Mouse (Mus musculus): ENCODE data around the gene 6430550D23Rik. TPM values are rescaled to one million over a fixed set of nuclear protein-coding genes. Genes with fewer than 3 reads are reported as not detected.

6430550D23Rik gene
- polyA plus RNA-seq, 1 experiment: 0.09 TPM

- Histone ChIP-seq H3K79me2 (ENCODE audit: control insufficient read depth, insufficient read depth) (no peaks in the 10 kb centered on the region), H3K79me3 (ENCODE audit: low read depth) (no peaks in the 10 kb centered on the region), H3K27me3 (ENCODE audit: control insufficient read depth, insufficient read depth, insufficient read length) (no peaks in the 10 kb centered on the region), H3K4me3 (ENCODE audit: insufficient read depth, poor library complexity, severe bottlenecking) (no peak overlapping the region), H3ac (ENCODE audit: control insufficient read depth, insufficient read length, low read depth) (no peak overlapping the region), H3K36me3 (ENCODE audit: control insufficient read depth, insufficient read depth) (peaks cover 83% of the 10 kb centered on the region)
- no peak for TF ChIP-seq CEBPB (IDR thresholded peaks at IDR 0.05; ENCODE audit: low read depth)
- TF ChIP-seq USF1 (IDR thresholded peaks at IDR 0.05; ENCODE audit: low read depth): no peak
- no peak for TF ChIP-seq MYOG (IDR thresholded peaks at IDR 0.05; ENCODE audit: control insufficient read depth, extremely low read depth, insufficient read length)
- TF ChIP-seq MYOD1 (IDR thresholded peaks at IDR 0.05; ENCODE audit: control insufficient read depth, insufficient read length, low read depth): no peak
- no peak for TF ChIP-seq FOSL1 (IDR thresholded peaks at IDR 0.05; ENCODE audit: insufficient read depth, low read length, poor library complexity, severe bottlenecking)
- TF ChIP-seq MAX (IDR thresholded peaks at IDR 0.05): no peak
- no peak for TF ChIP-seq CTCF (IDR thresholded peaks at IDR 0.05; ENCODE audit: control insufficient read depth, insufficient read depth, insufficient read length)
These were observed 33.6 kb downstream of the 6430550D23Rik start for GRCm38 (mm10) chr2:155974087-155974731.

- TF ChIP-seq MYOD1 (IDR thresholded peaks at IDR 0.05; ENCODE audit: control insufficient read depth, insufficient read length, low read depth) (no peak), CTCF (IDR thresholded peaks at IDR 0.05; ENCODE audit: control insufficient read depth, insufficient read depth, insufficient read length) (no peak), CEBPB (IDR thresholded peaks at IDR 0.05; ENCODE audit: low read depth) (no peak), FOSL1 (IDR thresholded peaks at IDR 0.05; ENCODE audit: insufficient read depth, low read length, poor library complexity, severe bottlenecking) (no peak), MAX (IDR thresholded peaks at IDR 0.05) (no peak), MYOG (IDR thresholded peaks at IDR 0.05; ENCODE audit: control insufficient read depth, extremely low read depth, insufficient read length) (no peak), USF1 (IDR thresholded peaks at IDR 0.05; ENCODE audit: low read depth) (no peak)
- Histone ChIP-seq H3K79me2 (ENCODE audit: control insufficient read depth, insufficient read depth) (no peaks in the 10 kb centered on the region), H3K36me3 (ENCODE audit: control insufficient read depth, insufficient read depth) (peaks cover 85% of the 10 kb centered on the region), H3K4me3 (ENCODE audit: insufficient read depth, poor library complexity, severe bottlenecking) (no peak overlapping the region), H3ac (ENCODE audit: control insufficient read depth, insufficient read length, low read depth) (no peak overlapping the region), H3K79me3 (ENCODE audit: low read depth) (no peaks in the 10 kb centered on the region), H3K27me3 (ENCODE audit: control insufficient read depth, insufficient read depth, insufficient read length) (no peaks in the 10 kb centered on the region)
These were observed 34.4 kb downstream of the 6430550D23Rik start for GRCm38 (mm10) chr2:155973348-155973747.

GRCm38 (mm10) chr2:155962991-155963390 is 44.8 kb downstream of the 6430550D23Rik start:
- H3K79me3 ChIP-seq (ENCODE audit: low read depth): peaks cover 23% of the 10 kb centered on the region
- H3ac ChIP-seq (ENCODE audit: control insufficient read depth, insufficient read length, low read depth): no peak overlapping the region
- H3K36me3 ChIP-seq (ENCODE audit: control insufficient read depth, insufficient read depth): peaks cover 64% of the 10 kb centered on the region
- peaks cover 27% of the 10 kb centered on the region for H3K79me2 ChIP-seq (ENCODE audit: control insufficient read depth, insufficient read depth)
- no peaks in the 10 kb centered on the region for H3K27me3 ChIP-seq (ENCODE audit: control insufficient read depth, insufficient read depth, insufficient read length)
- TF ChIP-seq MYOD1 (IDR thresholded peaks at IDR 0.05; ENCODE audit: control insufficient read depth, insufficient read length, low read depth) (no peak), MYOG (IDR thresholded peaks at IDR 0.05; ENCODE audit: control insufficient read depth, extremely low read depth, insufficient read length) (no peak), CEBPB (IDR thresholded peaks at IDR 0.05; ENCODE audit: low read depth) (no peak), CTCF (IDR thresholded peaks at IDR 0.05; ENCODE audit: control insufficient read depth, insufficient read depth, insufficient read length) (no peak), USF1 (IDR thresholded peaks at IDR 0.05; ENCODE audit: low read depth) (no peak), FOSL1 (IDR thresholded peaks at IDR 0.05; ENCODE audit: insufficient read depth, low read length, poor library complexity, severe bottlenecking) (no peak), MAX (IDR thresholded peaks at IDR 0.05) (no peak)
- no peak overlapping the region for H3K4me3 ChIP-seq (ENCODE audit: insufficient read depth, poor library complexity, severe bottlenecking)

- peaks cover 33% of the 10 kb centered on the region for H3K79me3 ChIP-seq (ENCODE audit: low read depth)
- no peaks in the 10 kb centered on the region for H3K27me3 ChIP-seq (ENCODE audit: control insufficient read depth, insufficient read depth, insufficient read length)
- TF ChIP-seq FOSL1 (IDR thresholded peaks at IDR 0.05; ENCODE audit: insufficient read depth, low read length, poor library complexity, severe bottlenecking) (no peak), USF1 (IDR thresholded peaks at IDR 0.05; ENCODE audit: low read depth) (no peak), MYOG (IDR thresholded peaks at IDR 0.05; ENCODE audit: control insufficient read depth, extremely low read depth, insufficient read length) (no peak), MAX (IDR thresholded peaks at IDR 0.05) (no peak), MYOD1 (IDR thresholded peaks at IDR 0.05; ENCODE audit: control insufficient read depth, insufficient read length, low read depth) (no peak), CTCF (IDR thresholded peaks at IDR 0.05; ENCODE audit: control insufficient read depth, insufficient read depth, insufficient read length) (no peak), CEBPB (IDR thresholded peaks at IDR 0.05; ENCODE audit: low read depth) (no peak)
- peaks cover 38% of the 10 kb centered on the region for H3K79me2 ChIP-seq (ENCODE audit: control insufficient read depth, insufficient read depth)
- H3ac ChIP-seq (ENCODE audit: control insufficient read depth, insufficient read length, low read depth): no peak overlapping the region
- H3K4me3 ChIP-seq (ENCODE audit: insufficient read depth, poor library complexity, severe bottlenecking): no peak overlapping the region
- H3K36me3 ChIP-seq (ENCODE audit: control insufficient read depth, insufficient read depth): peaks cover 52% of the 10 kb centered on the region
These were observed 45.9 kb downstream of the 6430550D23Rik start for GRCm38 (mm10) chr2:155961862-155962261.

GRCm38 (mm10) chr2:155959981-155960380 is 47.8 kb downstream of the 6430550D23Rik start:
- Histone ChIP-seq H3K79me2 (ENCODE audit: control insufficient read depth, insufficient read depth) (peaks cover 43% of the 10 kb centered on the region), H3ac (ENCODE audit: control insufficient read depth, insufficient read length, low read depth) (no peak overlapping the region), H3K4me3 (ENCODE audit: insufficient read depth, poor library complexity, severe bottlenecking) (no peak overlapping the region), H3K36me3 (ENCODE audit: control insufficient read depth, insufficient read depth) (peaks cover 38% of the 10 kb centered on the region), H3K79me3 (ENCODE audit: low read depth) (peaks cover 36% of the 10 kb centered on the region), H3K27me3 (ENCODE audit: control insufficient read depth, insufficient read depth, insufficient read length) (no peaks in the 10 kb centered on the region)
- TF ChIP-seq MYOD1 (IDR thresholded peaks at IDR 0.05; ENCODE audit: control insufficient read depth, insufficient read length, low read depth) (no peak), CTCF (IDR thresholded peaks at IDR 0.05; ENCODE audit: control insufficient read depth, insufficient read depth, insufficient read length) (no peak), MYOG (IDR thresholded peaks at IDR 0.05; ENCODE audit: control insufficient read depth, extremely low read depth, insufficient read length) (no peak), MAX (IDR thresholded peaks at IDR 0.05) (no peak), CEBPB (IDR thresholded peaks at IDR 0.05; ENCODE audit: low read depth) (no peak), USF1 (IDR thresholded peaks at IDR 0.05; ENCODE audit: low read depth) (no peak), FOSL1 (IDR thresholded peaks at IDR 0.05; ENCODE audit: insufficient read depth, low read length, poor library complexity, severe bottlenecking) (no peak)

Data from C2C12 (cell line).